Mouse (Mus musculus): ENCODE measurements around the gene Olfr689.

DNA sequence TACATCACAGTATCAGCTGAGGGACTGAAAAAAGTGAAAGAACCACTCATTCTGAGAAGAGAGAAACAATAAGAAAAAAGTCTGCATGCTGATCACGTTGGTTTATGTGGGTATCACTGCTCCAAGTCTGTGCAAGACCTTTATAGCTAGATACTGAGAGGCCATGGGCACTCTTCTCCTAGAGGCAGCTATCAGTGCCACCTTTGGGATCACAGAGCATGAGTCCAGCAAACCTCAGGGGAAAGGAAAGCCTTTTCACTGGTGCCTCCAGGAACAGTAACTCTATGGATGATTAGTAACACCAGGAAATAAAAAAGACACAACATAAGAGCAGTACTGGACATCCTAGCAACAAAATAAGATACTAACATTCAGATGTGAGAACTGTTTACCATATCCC is 31.2 kb downstream of the Olfr689 start, which contains the start of gene Olfr691:
- no peak for TF ChIP-seq CTCF (IDR thresholded peaks at IDR 0.05; ENCODE audit: borderline replicate concordance, insufficient read depth, low read depth, low read length)
- no peak for TF ChIP-seq POLR2A (IDR thresholded peaks at IDR 0.05; ENCODE audit: borderline replicate concordance, insufficient read depth, low read length)

Data from cerebellum, adult 2 months (tissue).